Comparison of ENCODE assay signal across 12 mouse cellular contexts in the genomic region with DNA sequence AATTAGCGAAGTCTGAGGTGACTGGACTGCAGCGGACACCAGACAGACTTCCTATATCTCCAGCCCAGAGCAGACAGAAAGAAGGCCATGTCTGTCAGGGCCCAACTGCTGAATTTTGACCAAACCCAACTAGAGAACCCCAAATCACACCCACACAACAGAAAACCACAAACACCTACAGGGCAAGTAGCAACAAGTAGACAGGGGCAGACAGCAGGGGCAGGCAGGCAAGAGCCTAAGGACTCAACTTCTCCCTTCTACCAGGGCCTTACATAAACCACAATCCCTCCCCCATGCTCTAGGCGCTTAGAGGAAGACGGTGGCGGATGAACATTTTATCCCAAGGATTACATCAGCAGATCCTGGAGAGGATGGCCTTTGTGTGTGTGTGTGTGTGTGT. TPM values are rescaled to one million over a fixed set of nuclear protein-coding genes. Genes with fewer than 3 reads are reported as not detected.
A peak's percentile ranks its signal among the peaks of the same experiment; 100 is the strongest.
DNase-seq lines count a peak whose midpoint lies in the region; ATAC-seq lines count a peak whose summit lies in the region.
"Had no signal": no experiment of that assay in that cellular context is flagged by ENCODE, and none has a peak within 500 bp of the region (broad histone marks: within the 10 kb centered on the region; RNA-seq: fewer than 3 reads in every experiment).

No protein-coding gene starts in this region.

- H3K9me3 ChIP-seq in lung, embryonic 16.5 days (ENCODE audit: control insufficient read depth, low read length), result no peaks in the 10 kb centered on the region
- H3K9me3 ChIP-seq in liver, embryonic 12.5 days (replicated peaks), result no peaks in the 10 kb centered on the region
- H3K9me3 ChIP-seq in neural tube, embryonic 15.5 days (replicated peaks), result no peaks in the 10 kb centered on the region
- H3K9me3 ChIP-seq: G1E; intestine, embryonic 15.5 days had no signal

- H3K27ac ChIP-seq in lung, embryonic 16.5 days (ENCODE audit: low read length), result peak overlapping the region; percentile 55
- H3K27ac ChIP-seq in liver, embryonic 12.5 days, result peak overlapping the region; percentile 30; the same call in 1 of the 2 replicates
- H3K27ac ChIP-seq in neural tube, embryonic 15.5 days (replicated peaks), result no peak overlapping the region
- H3K27ac ChIP-seq: intestine, embryonic 15.5 days; liver, embryonic 14.5 days had no signal

- ATAC-seq in lung, embryonic 16.5 days (ENCODE audit: low read depth), result no peak
- peak; percentile 45 for ATAC-seq in activated CD4-positive, CD25-positive, alpha-beta regulatory T cell, adult 4 months
- no peak for ATAC-seq in liver, embryonic 12.5 days
- ATAC-seq in neutrophil, adult 5-6 weeks (ENCODE audit: extremely low read depth, insufficient number of reproducible peaks, low FRiP score, poor library complexity, severe bottlenecking), result peak; percentile 33; the same call in 1 of the 2 replicates
- ATAC-seq in neural tube, embryonic 15.5 days (ENCODE audit: low FRiP score), result no peak
- ATAC-seq: intestine, embryonic 15.5 days had no signal

- no peaks in the 10 kb centered on the region for H3K4me1 ChIP-seq in lung, embryonic 16.5 days (replicated peaks; ENCODE audit: control insufficient read depth, insufficient read depth, low read length)
- H3K4me1 ChIP-seq in liver, embryonic 12.5 days, result peaks cover 18% of the 10 kb centered on the region
- no peaks in the 10 kb centered on the region for H3K4me1 ChIP-seq in neural tube, embryonic 15.5 days
- H3K4me1 ChIP-seq: intestine, embryonic 15.5 days had no signal

- no peaks in the 10 kb centered on the region for H3K27me3 ChIP-seq in lung, embryonic 16.5 days (ENCODE audit: control insufficient read depth, insufficient read depth, low read depth, low read length)
- H3K27me3 ChIP-seq in liver, embryonic 12.5 days (replicated peaks), result no peaks in the 10 kb centered on the region
- H3K27me3 ChIP-seq in neural tube, embryonic 15.5 days (replicated peaks), result no peaks in the 10 kb centered on the region
- H3K27me3 ChIP-seq: intestine, embryonic 15.5 days had no signal

- DNase-seq in lung, postnatal 14 days, result no peak
- no peak for DNase-seq in embryo, embryonic 10 days (ENCODE audit: low spot score)
- DNase-seq: kidney, postnatal 4 days; thymus, adult 18-20 months had no signal

- H3K4me2 ChIP-seq in lung, embryonic 16.5 days (ENCODE audit: low read depth, low read length), result no peak overlapping the region
- H3K4me2 ChIP-seq in liver, embryonic 12.5 days, result no peak overlapping the region
- no peak overlapping the region for H3K4me2 ChIP-seq in neural tube, embryonic 15.5 days
- H3K4me2 ChIP-seq: intestine, embryonic 15.5 days had no signal

- H3K9ac ChIP-seq in lung, embryonic 16.5 days (ENCODE audit: low read length), result no peak overlapping the region
- no peak overlapping the region for H3K9ac ChIP-seq in liver, embryonic 12.5 days
- no peak overlapping the region for H3K9ac ChIP-seq in neural tube, embryonic 15.5 days (replicated peaks)
- H3K9ac ChIP-seq: intestine, embryonic 15.5 days; liver, embryonic 14.5 days had no signal

- H3K4me3 ChIP-seq in lung, embryonic 16.5 days (ENCODE audit: low read length), result no peak overlapping the region
- no peak overlapping the region for H3K4me3 ChIP-seq in liver, embryonic 12.5 days
- H3K4me3 ChIP-seq in neural tube, embryonic 15.5 days (replicated peaks), result no peak overlapping the region
- H3K4me3 ChIP-seq: intestine, embryonic 15.5 days had no signal

- no peaks in the 10 kb centered on the region for H3K36me3 ChIP-seq in lung, embryonic 16.5 days (ENCODE audit: control insufficient read depth, insufficient read depth, low read length)
- no peaks in the 10 kb centered on the region for H3K36me3 ChIP-seq in liver, embryonic 12.5 days
- H3K36me3 ChIP-seq in neural tube, embryonic 15.5 days, result no peaks in the 10 kb centered on the region
- H3K36me3 ChIP-seq: G1E; intestine, embryonic 15.5 days had no signal

- 75% methylated on average over 5 of the region's 5 CpGs for WGBS in lung, embryonic 16.5 days
- 47% methylated on average over 5 of the region's 5 CpGs for WGBS in liver, embryonic 12.5 days (ENCODE audit: insufficient replicate concordance)
- WGBS in neural tube, embryonic 15.5 days, result 94% methylated on average over 5 of the region's 5 CpGs

RNA-seq across cellular contexts. Expression of gene S1pr1, which starts 22.5 kb away (rescaled TPM):
- 40.3 and 41.0 TPM in 2 replicates for polyA plus RNA-seq in lung, embryonic 16.5 days (2015; fragmentation: Nextera tagmentation; extraction: Ambion mirVana)
- polyA plus RNA-seq in activated CD4-positive, CD25-positive, alpha-beta regulatory T cell, adult 4 months (2017; shearing (Covaris generic)), result 100 to 1,000 TPM; 192 to 215 TPM
- 10.0 and 10.5 TPM in 2 replicates for polyA plus RNA-seq in liver, embryonic 12.5 days (2016; fragmentation: Nextera tagmentation; extraction: Ambion mirVana)
- 149 and 161 TPM in 2 replicates for total RNA-seq in neutrophil, adult 5-6 weeks (2017)
- 30.5 TPM in 2 replicates for polyA plus RNA-seq in neural tube, embryonic 15.5 days (2015; fragmentation: Nextera tagmentation; extraction: Ambion mirVana)

Comparison
In these comparisons a context has a peak if more than half of its experiments do, and no peak if none do; other contexts are left out.
1. ATAC-seq: peak in activated CD4-positive, CD25-positive, alpha-beta regulatory T cell, adult 4 months (single experiment) and neutrophil, adult 5-6 weeks (single experiment); none in lung, embryonic 16.5 days (single experiment), liver, embryonic 12.5 days (single experiment) and neural tube, embryonic 15.5 days (single experiment).